Mouse (Mus musculus) midbrain, embryonic 12.5 days (tissue): Measurements from ENCODE around the gene Slc13a2. TPM values are rescaled to one million over a fixed set of nuclear protein-coding genes. Genes with fewer than 3 reads are reported as not detected.

Source experiments
- ATAC-seq: fragments of 200-750 bp; cut with Nextera tagmentation; 2 replicates; pipeline ENCODE4 v1.8.0; 2017; ENCODE audit warnings: low read depth, moderate TSS enrichment, moderate library complexity; ENCODE audit not compliant: low FRiP score
- H3K27ac ChIP-seq: fragments of 300-500 bp; sonication (generic); replicated peaks from 2 replicates; pipeline ENCODE4 v1.5.1; 2016; ENCODE audit warnings: mild to moderate bottlenecking
- H3K27me3 ChIP-seq: fragments of 300-500 bp; sonication (generic); 2 replicates; pipeline ENCODE4 v1.6.1; 2016; ENCODE audit warnings: mild to moderate bottlenecking
- H3K36me3 ChIP-seq: fragments of 300-500 bp; sonication (generic); 2 replicates; pipeline ENCODE4 v1.6.1; 2016
- H3K4me1 ChIP-seq: fragments of 300-500 bp; sonication (generic); 2 replicates; pipeline ENCODE4 v1.6.1; 2016
- H3K4me2 ChIP-seq: fragments of 300-500 bp; sonication (generic); replicated peaks from 2 replicates; pipeline ENCODE4 v1.6.1; 2016; ENCODE audit warnings: mild to moderate bottlenecking, moderate library complexity
- H3K4me3 ChIP-seq: fragments of 300-500 bp; sonication (generic); 2 replicates; pipeline ENCODE4 v1.5.1; 2016; ENCODE audit warnings: mild to moderate bottlenecking
- H3K9ac ChIP-seq: fragments of 300-500 bp; sonication (generic); replicated peaks from 2 replicates; pipeline ENCODE4 v1.6.1; 2016; ENCODE audit warnings: mild to moderate bottlenecking, moderate library complexity
- H3K9me3 ChIP-seq: fragments of 300-500 bp; sonication (generic); 2 replicates; pipeline ENCODE4 v1.6.1; 2016; ENCODE audit warnings: mild to moderate bottlenecking
- WGBS: fragments of 180-500 bp; shearing (Covaris S2); methylation state at CpG from one replicate; pipeline ENCODE4 v1.1.7; 2016; 5-methylcytosine and 5-hydroxymethylcytosine counted together
- polyA plus RNA-seq: library from polyadenylated mRNA; unstranded; fragments of >200 nt; fragmentation: Nextera tagmentation; extraction: Ambion mirVana; gene quantifications from 2 replicates; pipeline ENCODE4 v1.2.1, GENCODE M21; 2016

Slc13a2 gene
- polyA plus RNA-seq, 1 experiment from 2014 or later = not detected

DNA sequence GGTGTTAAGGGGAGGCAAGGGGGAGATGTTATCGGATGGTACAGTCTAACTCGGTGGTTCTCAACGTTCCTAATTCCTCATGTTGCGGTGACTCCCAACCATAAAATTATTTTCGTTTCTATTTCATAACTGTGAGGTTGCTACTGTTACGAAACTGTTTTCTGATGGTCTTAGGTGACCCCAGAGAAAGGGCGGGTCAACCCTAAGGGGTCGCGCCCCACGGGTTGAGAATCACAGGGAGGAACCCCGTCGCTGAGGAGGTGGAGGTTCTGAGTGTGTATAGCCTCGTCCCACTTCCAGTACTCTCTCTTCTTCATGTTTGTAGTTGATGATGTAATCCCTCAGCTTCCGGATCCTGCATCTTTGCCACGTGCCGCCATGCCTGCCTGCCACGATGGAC lies 36.7 kb upstream of the Slc13a2 start:
- Histone ChIP-seq H3K36me3 (no peaks in the 10 kb centered on the region), H3K27me3 (peaks cover 3% of the 10 kb centered on the region; the same call in 1 of the 2 replicates), H3K4me2 (no peak overlapping the region), H3K9ac (no peak overlapping the region), H3K4me1 (no peaks in the 10 kb centered on the region), H3K4me3 (no peak overlapping the region), H3K27ac (no peak overlapping the region), H3K9me3 (peaks cover 4% of the 10 kb centered on the region; the same call in 1 of the 2 replicates)
- no peak for ATAC-seq
- WGBS = 85% methylated on average over 17 of the region's 17 CpGs

GRCm38 (mm10) chr11:78455308-78455707 lies 33.3 kb upstream of the Slc13a2 start:
- no peaks in the 10 kb centered on the region for H3K9me3 ChIP-seq
- H3K4me2 ChIP-seq = no peak overlapping the region
- WGBS = 42% methylated on average over 5 of the region's 5 CpGs
- no peak overlapping the region for H3K9ac ChIP-seq
- H3K4me3 ChIP-seq = no peak overlapping the region
- peaks cover 7% of the 10 kb centered on the region; the same call in 1 of the 2 replicates for H3K27me3 ChIP-seq
- ATAC-seq = no peak
- no peaks in the 10 kb centered on the region for H3K4me1 ChIP-seq
- H3K27ac ChIP-seq = no peak overlapping the region
- H3K36me3 ChIP-seq = no peaks in the 10 kb centered on the region

DNA sequence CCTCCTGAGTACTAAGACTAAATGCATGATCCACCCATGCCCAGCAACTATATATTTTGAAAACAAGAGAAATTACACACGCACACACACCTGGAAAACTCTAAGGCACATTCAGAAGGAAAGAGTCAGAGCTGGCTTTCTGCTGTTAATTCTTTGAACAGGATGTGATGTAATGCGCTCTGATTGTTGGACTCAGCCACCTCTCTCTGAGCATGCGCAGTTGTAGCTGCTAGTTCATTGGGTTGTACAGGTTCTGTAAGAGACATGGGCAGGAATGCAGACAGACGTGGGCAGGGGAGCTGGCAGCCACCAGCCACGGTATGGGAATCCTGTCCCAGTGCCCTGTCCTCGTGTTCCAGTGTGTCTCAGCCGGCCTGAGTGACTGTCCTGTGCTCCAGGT lies 32.3 kb upstream of the Slc13a2 start:
- no peak for ATAC-seq
- 70% methylated on average over 7 of the region's 7 CpGs for WGBS

DNA sequence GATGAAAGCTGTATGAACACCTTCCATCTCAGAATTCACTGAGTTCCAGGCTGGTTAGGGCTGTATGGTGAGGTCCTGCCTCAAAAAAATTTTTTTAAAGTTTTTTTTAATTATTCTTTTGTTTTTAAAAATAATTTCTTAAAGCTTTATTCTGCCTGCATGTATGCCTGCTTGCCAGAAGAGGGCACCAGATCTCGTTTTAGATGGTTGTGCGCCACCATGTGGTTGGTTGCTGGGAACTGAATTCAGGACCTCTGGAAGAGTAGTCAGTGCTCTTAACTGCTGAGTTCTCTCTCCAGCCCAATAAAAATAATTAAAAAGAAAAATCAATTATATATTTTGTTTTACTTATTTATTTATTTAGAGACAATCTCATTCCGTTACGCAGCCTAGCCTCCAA lies 31.7 kb upstream of the Slc13a2 start:
- Histone ChIP-seq H3K4me1 (no peaks in the 10 kb centered on the region), H3K4me2 (no peak overlapping the region), H3K27ac (no peak overlapping the region), H3K4me3 (no peak overlapping the region), H3K9ac (no peak overlapping the region), H3K27me3 (peaks cover 7% of the 10 kb centered on the region; the same call in 1 of the 2 replicates), H3K9me3 (no peaks in the 10 kb centered on the region), H3K36me3 (no peaks in the 10 kb centered on the region)
- no peak for ATAC-seq
- 11% methylated on average over 4 of the region's 4 CpGs for WGBS

More for the DNA sequence above, 32.3 kb upstream of the Slc13a2 start:
- H3K9me3 ChIP-seq = no peaks in the 10 kb centered on the region
- H3K4me1 ChIP-seq = no peaks in the 10 kb centered on the region
- H3K27me3 ChIP-seq = peaks cover 7% of the 10 kb centered on the region; the same call in 1 of the 2 replicates
- no peak overlapping the region for H3K4me3 ChIP-seq
- H3K36me3 ChIP-seq = no peaks in the 10 kb centered on the region
- no peak overlapping the region for H3K9ac ChIP-seq
- H3K27ac ChIP-seq = no peak overlapping the region
- H3K4me2 ChIP-seq = no peak overlapping the region

- H3K27ac ChIP-seq = no peak overlapping the region
- H3K4me1 ChIP-seq = no peaks in the 10 kb centered on the region
- H3K9me3 ChIP-seq = no peaks in the 10 kb centered on the region
- H3K27me3 ChIP-seq = peaks cover 7% of the 10 kb centered on the region; the same call in 1 of the 2 replicates
- no peak for ATAC-seq
- WGBS = 66% methylated on average over 2 of the region's 2 CpGs
- H3K36me3 ChIP-seq = no peaks in the 10 kb centered on the region
- no peak overlapping the region for H3K4me3 ChIP-seq
- no peak overlapping the region for H3K4me2 ChIP-seq
- no peak overlapping the region for H3K9ac ChIP-seq
Measured at GRCm38 (mm10) chr11:78450337-78450736, 28.3 kb upstream of the Slc13a2 start.

DNA sequence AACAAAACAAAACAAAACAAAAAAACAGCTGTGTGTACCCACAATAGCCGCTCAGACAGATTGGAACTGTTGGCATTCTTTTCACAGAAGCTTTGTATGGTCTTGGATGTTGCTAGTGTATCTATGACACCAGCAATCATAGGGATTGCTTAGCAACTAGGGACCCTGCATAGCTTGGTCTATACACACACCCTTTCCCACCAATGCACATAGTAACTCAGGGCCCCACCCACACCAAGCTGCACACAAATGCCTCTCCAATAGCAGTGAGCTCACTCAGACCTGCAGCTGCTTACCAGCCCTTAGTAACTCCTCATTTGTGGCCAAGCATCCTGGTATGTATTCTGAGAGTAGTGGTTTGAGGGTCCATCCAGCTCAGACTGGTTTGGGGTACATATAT lies 26.2 kb upstream of the Slc13a2 start:
- no peaks in the 10 kb centered on the region for H3K4me1 ChIP-seq
- H3K9ac ChIP-seq = no peak overlapping the region
- no peaks in the 10 kb centered on the region for H3K9me3 ChIP-seq
- H3K27me3 ChIP-seq = 0 out of 2 replicates have a peak, but pooled peaks cover 3% of the 10 kb centered on the region
- no peaks in the 10 kb centered on the region for H3K36me3 ChIP-seq
- no peak overlapping the region for H3K27ac ChIP-seq
- no peak overlapping the region for H3K4me2 ChIP-seq
- 81% methylated on average over 1 of the region's 1 CpGs for WGBS
- H3K4me3 ChIP-seq = no peak overlapping the region
- no peak for ATAC-seq

GRCm38 (mm10) chr11:78447168-78447567 lies 25.2 kb upstream of the Slc13a2 start:
- 76% methylated on average over 3 of the region's 3 CpGs for WGBS
- no peak for ATAC-seq
- Histone ChIP-seq H3K4me1 (no peaks in the 10 kb centered on the region), H3K36me3 (no peaks in the 10 kb centered on the region), H3K9me3 (no peaks in the 10 kb centered on the region), H3K9ac (no peak overlapping the region), H3K4me3 (no peak overlapping the region), H3K4me2 (no peak overlapping the region), H3K27ac (no peak overlapping the region), H3K27me3 (0 out of 2 replicates have a peak, but pooled peaks cover 3% of the 10 kb centered on the region)

DNA sequence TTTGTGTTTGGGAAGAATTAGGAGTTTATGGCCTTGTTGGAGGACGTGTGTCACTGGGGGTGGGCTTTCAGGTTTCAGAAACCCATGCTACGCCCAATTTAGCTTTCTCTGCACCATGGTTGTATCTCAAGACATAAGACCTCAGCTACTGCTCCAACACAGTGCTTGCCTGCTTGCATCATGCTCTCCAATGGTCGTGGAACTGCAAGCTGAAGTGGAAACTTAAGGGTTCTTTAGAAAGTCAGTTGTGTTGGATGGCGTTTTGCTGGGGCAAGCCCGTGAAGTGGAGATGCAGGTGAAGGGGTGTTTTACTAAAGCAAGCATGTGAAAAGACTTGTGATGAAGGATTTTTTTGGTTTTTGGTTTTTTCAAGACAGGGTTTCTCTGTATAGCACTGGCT lies 21.1 kb upstream of the Slc13a2 start:
- no peaks in the 10 kb centered on the region for H3K9me3 ChIP-seq
- no peak for ATAC-seq
- no peak overlapping the region for H3K4me3 ChIP-seq
- H3K27ac ChIP-seq = no peak overlapping the region
- H3K4me1 ChIP-seq = no peaks in the 10 kb centered on the region
- H3K9ac ChIP-seq = no peak overlapping the region
- no peaks in the 10 kb centered on the region for H3K27me3 ChIP-seq
- 82% methylated on average over 5 of the region's 5 CpGs for WGBS
- H3K36me3 ChIP-seq = no peaks in the 10 kb centered on the region
- no peak overlapping the region for H3K4me2 ChIP-seq

DNA sequence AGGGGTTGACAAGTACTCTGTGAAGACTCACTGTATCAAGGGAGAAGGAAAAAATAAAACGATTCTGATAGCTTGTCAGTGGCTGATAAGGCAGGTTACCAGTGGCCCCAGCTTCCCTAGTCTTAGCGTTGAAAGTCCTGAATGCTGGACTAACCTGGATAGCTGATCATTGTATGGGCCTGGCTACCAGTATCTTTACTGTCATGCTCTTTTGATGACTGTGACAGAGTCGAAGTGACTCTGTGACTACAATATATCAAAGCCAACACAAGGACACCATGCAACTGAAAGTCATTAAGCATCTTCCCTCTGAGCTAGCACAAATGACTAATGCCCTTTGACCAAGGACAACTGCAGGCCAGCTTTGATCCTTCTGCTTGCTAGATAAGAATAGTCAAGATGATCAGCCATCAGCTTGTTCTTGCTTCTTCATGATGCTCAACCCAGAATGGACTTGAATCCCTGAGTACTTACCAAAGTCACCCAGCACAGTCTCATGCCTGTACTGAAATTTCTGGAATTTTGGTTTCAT lies 16.4 kb upstream of the Slc13a2 start:
- Histone ChIP-seq H3K9ac (no peak overlapping the region), H3K36me3 (no peaks in the 10 kb centered on the region), H3K27ac (no peak overlapping the region), H3K4me3 (no peak overlapping the region), H3K27me3 (no peaks in the 10 kb centered on the region), H3K4me2 (no peak overlapping the region), H3K9me3 (no peaks in the 10 kb centered on the region), H3K4me1 (0 out of 2 replicates have a peak, but pooled peaks cover 7% of the 10 kb centered on the region)
- 83% methylated on average over 3 of the region's 3 CpGs for WGBS
- no peak for ATAC-seq

- no peak for ATAC-seq
- Histone ChIP-seq H3K4me2 (no peak overlapping the region), H3K9me3 (no peaks in the 10 kb centered on the region), H3K36me3 (no peaks in the 10 kb centered on the region), H3K27ac (no peak overlapping the region), H3K9ac (no peak overlapping the region), H3K4me1 (0 out of 2 replicates have a peak, but pooled peaks cover 7% of the 10 kb centered on the region), H3K4me3 (no peak overlapping the region), H3K27me3 (no peaks in the 10 kb centered on the region)
- WGBS = 91% methylated on average over 7 of the region's 7 CpGs
Measured at GRCm38 (mm10) chr11:78437182-78437581, 15.2 kb upstream of the Slc13a2 start.

DNA sequence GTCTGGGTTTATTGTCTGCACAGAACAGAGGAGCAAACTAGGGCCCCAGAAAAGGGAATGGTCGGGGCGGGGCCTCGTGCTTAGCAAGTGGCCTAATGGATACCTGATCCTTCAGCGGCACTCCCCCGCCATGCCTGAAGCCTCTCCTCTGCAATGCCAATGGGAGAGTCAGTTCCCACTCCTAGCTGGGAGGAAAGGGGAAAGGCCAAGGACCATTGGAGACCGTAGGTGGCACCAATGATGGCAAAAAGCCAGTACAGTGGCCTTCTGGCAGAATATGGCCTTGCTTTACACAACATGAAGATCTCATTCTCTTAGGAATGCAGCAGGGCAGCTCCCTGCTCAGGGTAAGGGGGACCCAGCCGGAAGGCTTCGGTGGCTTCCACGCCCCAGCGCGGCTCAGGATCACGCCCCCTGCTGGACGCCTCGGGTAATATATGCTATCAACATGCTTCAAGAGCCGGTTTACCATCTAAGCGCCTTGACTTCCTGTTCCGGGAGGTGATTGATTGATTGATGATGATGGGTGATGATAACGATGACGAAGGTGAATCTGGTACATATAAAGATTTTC lies 13.8 kb upstream of the Slc13a2 start:
- no peak overlapping the region for H3K27ac ChIP-seq
- H3K4me3 ChIP-seq = no peak overlapping the region
- WGBS = 9% methylated on average over 19 of the region's 19 CpGs
- no peak overlapping the region for H3K9ac ChIP-seq
- no peaks in the 10 kb centered on the region for H3K9me3 ChIP-seq
- H3K27me3 ChIP-seq = no peaks in the 10 kb centered on the region
- peak overlapping the region; percentile 13; the same call in 1 of the 2 replicates for H3K4me2 ChIP-seq
- H3K4me1 ChIP-seq = 0 out of 2 replicates have a peak, but pooled peaks cover 7% of the 10 kb centered on the region
- ATAC-seq = no peak
- H3K36me3 ChIP-seq = no peaks in the 10 kb centered on the region

GRCm38 (mm10) chr11:78434052-78434451 lies 12.0 kb upstream of the Slc13a2 start:
- ATAC-seq = no peak
- 0 out of 2 replicates have a peak, but pooled peaks cover 7% of the 10 kb centered on the region for H3K4me1 ChIP-seq
- no peaks in the 10 kb centered on the region for H3K9me3 ChIP-seq
- H3K27me3 ChIP-seq = no peaks in the 10 kb centered on the region
- WGBS = 80% methylated on average over 4 of the region's 4 CpGs
- H3K36me3 ChIP-seq = no peaks in the 10 kb centered on the region
- H3K4me2 ChIP-seq = no peak overlapping the region
- no peak overlapping the region for H3K4me3 ChIP-seq
- no peak overlapping the region for H3K27ac ChIP-seq
- no peak overlapping the region for H3K9ac ChIP-seq
